Mouse (Mus musculus): ENCODE measurements around the gene Npas1. TPM values are rescaled to one million over a fixed set of nuclear protein-coding genes. Genes with fewer than 3 reads are reported as not detected.

Npas1 gene
- polyA plus RNA-seq (2015; fragmentation: Nextera tagmentation; extraction: Ambion mirVana): 0.13 and 0.16 TPM in 2 replicates

DNA sequence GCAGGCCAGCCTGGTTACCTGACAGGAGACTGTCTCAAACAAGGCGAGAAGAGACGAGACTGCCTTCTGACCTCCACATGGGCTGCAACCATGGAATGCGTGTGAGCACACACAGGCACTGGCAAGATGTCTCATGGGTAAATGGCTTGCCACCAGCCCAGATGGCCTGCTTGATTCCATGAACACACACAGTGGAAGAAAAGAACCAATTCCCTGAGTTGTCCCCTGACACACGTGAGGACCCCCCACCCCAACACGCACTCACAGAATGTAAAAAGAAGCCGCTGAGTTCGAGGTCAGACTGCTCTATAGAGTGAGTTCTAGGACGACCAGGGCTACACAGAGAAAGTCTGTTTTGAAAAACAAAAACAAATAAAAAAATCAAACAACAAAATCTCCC lies at the start of gene Npas1:
TSS of gene Npas1 (minus strand) at position 101 of the 400 bp plus-strand sequence.
- Histone ChIP-seq H3K9me3 (replicated peaks) (no peaks in the 10 kb centered on the region), H3K4me2 (peak within 1 kb of the TSS; percentile 56), H3K27ac (no peak within 1 kb of the TSS), H3K4me1 (replicated peaks) (peaks cover 23% of the 10 kb centered on the region), H3K36me3 (no peaks in the 10 kb centered on the region), H3K27me3 (peaks cover 56% of the 10 kb centered on the region), H3K4me3 (replicated peaks) (peak within 1 kb of the TSS; percentile 28), H3K9ac (no peak within 1 kb of the TSS)
- 71% methylated on average over 8 of the region's 8 CpGs for WGBS (ENCODE audit: insufficient replicate concordance)
- ATAC-seq (ENCODE audit: low read depth) (no peak), DNase-seq (no peak)

DNA sequence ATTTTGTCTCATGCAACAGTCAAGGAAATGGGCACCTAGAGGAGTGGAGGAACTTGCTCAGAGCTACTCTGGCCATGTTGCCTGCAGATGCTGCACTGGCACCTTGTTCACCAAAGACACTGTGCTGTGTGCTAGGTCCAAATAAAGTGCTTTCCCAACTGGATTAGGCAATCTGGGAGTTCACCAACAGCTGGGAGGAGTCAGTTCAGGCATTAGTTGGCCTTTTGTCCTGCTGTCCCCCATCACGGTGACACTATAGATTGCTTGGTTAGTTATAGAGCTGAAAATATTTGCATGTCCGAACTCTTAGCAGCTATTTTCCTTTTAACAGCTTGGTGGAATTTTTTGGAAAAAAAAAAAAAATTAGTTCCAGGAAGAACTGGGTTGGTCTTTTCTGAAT lies 48.5 kb upstream of the Npas1 start:
- no peak for DNase-seq

GRCm38 (mm10) chr7:16525448-16525847 lies 47.9 kb upstream of the Npas1 start:
- Histone ChIP-seq H3K4me3 (replicated peaks) (no peak overlapping the region), H3K27ac (no peak overlapping the region), H3K36me3 (0 out of 2 replicates have a peak, but pooled peaks cover 7% of the 10 kb centered on the region), H3K27me3 (no peaks in the 10 kb centered on the region), H3K9me3 (replicated peaks) (no peaks in the 10 kb centered on the region), H3K4me2 (no peak overlapping the region), H3K4me1 (replicated peaks) (no peaks in the 10 kb centered on the region), H3K9ac (no peak overlapping the region)
- no peak for ATAC-seq (ENCODE audit: low read depth)
- DNase-seq: no peak
- 71% methylated on average over 3 of the region's 3 CpGs for WGBS (ENCODE audit: insufficient replicate concordance)

More for the DNA sequence above, 48.5 kb upstream of the Npas1 start:
- 0 out of 2 replicates have a peak, but pooled peaks cover 7% of the 10 kb centered on the region for H3K36me3 ChIP-seq
- H3K9me3 ChIP-seq (replicated peaks): no peaks in the 10 kb centered on the region
- no peaks in the 10 kb centered on the region for H3K4me1 ChIP-seq (replicated peaks)
- H3K27me3 ChIP-seq: no peaks in the 10 kb centered on the region
- WGBS (ENCODE audit: insufficient replicate concordance): 80% methylated on average over 2 of the region's 2 CpGs
- H3K9ac ChIP-seq: no peak overlapping the region
- H3K4me2 ChIP-seq: no peak overlapping the region
- peak; percentile 58; the same call in 1 of the 2 replicates for ATAC-seq (ENCODE audit: low read depth)
- H3K4me3 ChIP-seq (replicated peaks): no peak overlapping the region
- H3K27ac ChIP-seq: no peak overlapping the region

GRCm38 (mm10) chr7:16524308-16524707 lies 46.8 kb upstream of the Npas1 start:
- H3K9me3 ChIP-seq (replicated peaks): no peaks in the 10 kb centered on the region
- H3K9ac ChIP-seq: no peak overlapping the region
- no peak for DNase-seq
- no peak overlapping the region for H3K4me3 ChIP-seq (replicated peaks)
- no peak for ATAC-seq (ENCODE audit: low read depth)
- 69% methylated on average over 2 of the region's 2 CpGs for WGBS (ENCODE audit: insufficient replicate concordance)
- H3K27ac ChIP-seq: no peak overlapping the region
- no peak overlapping the region for H3K4me2 ChIP-seq
- no peaks in the 10 kb centered on the region for H3K27me3 ChIP-seq
- 0 out of 2 replicates have a peak, but pooled peaks cover 7% of the 10 kb centered on the region for H3K36me3 ChIP-seq
- H3K4me1 ChIP-seq (replicated peaks): 0 out of 2 replicates have a peak, but pooled peaks cover 2% of the 10 kb centered on the region

GRCm38 (mm10) chr7:16519310-16519709 lies 41.8 kb upstream of the Npas1 start:
- H3K27me3 ChIP-seq: no peaks in the 10 kb centered on the region

GRCm38 (mm10) chr7:16517198-16517597 lies 39.7 kb upstream of the Npas1 start:
- H3K27me3 ChIP-seq: no peaks in the 10 kb centered on the region
- ATAC-seq (ENCODE audit: low read depth) (no peak), DNase-seq (no peak)
- 75% methylated on average over 5 of the region's 5 CpGs for WGBS (ENCODE audit: insufficient replicate concordance)
- H3K4me1 ChIP-seq (replicated peaks): 0 out of 2 replicates have a peak, but pooled peaks cover 2% of the 10 kb centered on the region
- no peak overlapping the region for H3K9ac ChIP-seq
- H3K9me3 ChIP-seq (replicated peaks): no peaks in the 10 kb centered on the region
- no peak overlapping the region for H3K27ac ChIP-seq
- no peak overlapping the region for H3K4me3 ChIP-seq (replicated peaks)
- no peak overlapping the region for H3K4me2 ChIP-seq
- H3K36me3 ChIP-seq: 0 out of 2 replicates have a peak, but pooled peaks cover under 1% of the 10 kb centered on the region

More at GRCm38 (mm10) chr7:16519310-16519709, 41.8 kb upstream of the Npas1 start:
- Histone ChIP-seq H3K4me2 (no peak overlapping the region), H3K27ac (no peak overlapping the region), H3K36me3 (0 out of 2 replicates have a peak, but pooled peaks cover 7% of the 10 kb centered on the region), H3K4me1 (replicated peaks) (0 out of 2 replicates have a peak, but pooled peaks cover 2% of the 10 kb centered on the region), H3K9ac (no peak overlapping the region), H3K4me3 (replicated peaks) (no peak overlapping the region), H3K9me3 (replicated peaks) (no peaks in the 10 kb centered on the region)
- no peak for ATAC-seq (ENCODE audit: low read depth)
- no peak for DNase-seq
- WGBS (ENCODE audit: insufficient replicate concordance): 75% methylated on average over 2 of the region's 2 CpGs

DNA sequence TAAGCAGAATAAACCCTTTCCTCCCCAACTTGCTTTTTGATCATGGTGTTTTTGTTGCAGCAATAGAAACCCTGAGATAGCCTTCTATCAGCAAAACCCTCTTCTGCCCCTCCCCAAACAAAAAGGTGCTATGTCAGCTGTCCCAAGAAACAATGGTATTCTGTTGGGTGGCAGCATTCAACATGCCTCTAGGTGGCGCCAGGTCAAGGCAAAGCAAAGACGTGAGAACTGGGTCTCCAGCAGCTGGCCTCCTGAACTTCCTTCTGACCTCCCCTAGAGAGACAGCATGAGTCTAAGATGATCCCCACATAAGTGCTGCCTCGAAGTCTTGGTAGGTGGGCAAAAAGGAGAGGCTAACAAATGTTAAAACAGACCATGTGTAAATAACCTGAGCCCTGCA lies 29.8 kb upstream of the Npas1 start:
- Histone ChIP-seq H3K4me1 (replicated peaks) (peaks cover 9% of the 10 kb centered on the region; the same call in 1 of the 2 replicates), H3K9ac (no peak overlapping the region), H3K36me3 (peaks cover 14% of the 10 kb centered on the region; the same call in 1 of the 2 replicates), H3K27me3 (no peaks in the 10 kb centered on the region), H3K27ac (no peak overlapping the region), H3K4me3 (replicated peaks) (no peak overlapping the region), H3K9me3 (replicated peaks) (no peaks in the 10 kb centered on the region), H3K4me2 (no peak overlapping the region)
- ATAC-seq (ENCODE audit: low read depth) (no peak), DNase-seq (peak; percentile 15)
- WGBS (ENCODE audit: insufficient replicate concordance): 7% methylated on average over 3 of the region's 3 CpGs

- Histone ChIP-seq H3K9ac (no peak overlapping the region), H3K4me3 (replicated peaks) (no peak overlapping the region), H3K27ac (no peak overlapping the region), H3K27me3 (no peaks in the 10 kb centered on the region), H3K9me3 (replicated peaks) (no peaks in the 10 kb centered on the region), H3K36me3 (peaks cover 11% of the 10 kb centered on the region; the same call in 1 of the 2 replicates), H3K4me1 (replicated peaks) (peaks cover 9% of the 10 kb centered on the region; the same call in 1 of the 2 replicates), H3K4me2 (no peak overlapping the region)
- 61% methylated on average over 3 of the region's 3 CpGs for WGBS (ENCODE audit: insufficient replicate concordance)
- no peak for DNase-seq
- ATAC-seq (ENCODE audit: low read depth): 0 out of 2 replicates have a peak, but pooled peaks have one; percentile 4
Observed at GRCm38 (mm10) chr7:16505226-16505593, 27.7 kb upstream of the Npas1 start.

- Histone ChIP-seq H3K4me3 (replicated peaks) (no peak overlapping the region), H3K4me1 (replicated peaks) (peaks cover 9% of the 10 kb centered on the region; the same call in 1 of the 2 replicates), H3K36me3 (peaks cover 11% of the 10 kb centered on the region; the same call in 1 of the 2 replicates), H3K9me3 (replicated peaks) (no peaks in the 10 kb centered on the region), H3K9ac (no peak overlapping the region), H3K4me2 (no peak overlapping the region), H3K27me3 (no peaks in the 10 kb centered on the region), H3K27ac (peak overlapping the region; percentile 59)
- 75% methylated on average over 2 of the region's 2 CpGs for WGBS (ENCODE audit: insufficient replicate concordance)
- peak; percentile 77 for ATAC-seq (ENCODE audit: low read depth)
- DNase-seq: no peak
Observed at GRCm38 (mm10) chr7:16504573-16505225, 27.2 kb upstream of the Npas1 start.

GRCm38 (mm10) chr7:16501571-16501970 lies 24.0 kb upstream of the Npas1 start:
- 72% methylated on average over 4 of the region's 4 CpGs for WGBS (ENCODE audit: insufficient replicate concordance)
- no peak overlapping the region for H3K27ac ChIP-seq
- no peak for ATAC-seq (ENCODE audit: low read depth)
- peaks cover 9% of the 10 kb centered on the region; the same call in 1 of the 2 replicates for H3K4me1 ChIP-seq (replicated peaks)
- H3K9me3 ChIP-seq (replicated peaks): no peaks in the 10 kb centered on the region
- H3K9ac ChIP-seq: no peak overlapping the region
- DNase-seq: no peak
- peaks cover 31% of the 10 kb centered on the region for H3K36me3 ChIP-seq
- no peak overlapping the region for H3K4me2 ChIP-seq
- H3K27me3 ChIP-seq: no peaks in the 10 kb centered on the region
- no peak overlapping the region for H3K4me3 ChIP-seq (replicated peaks)

- Histone ChIP-seq H3K27me3 (no peaks in the 10 kb centered on the region), H3K36me3 (peaks cover 36% of the 10 kb centered on the region), H3K4me3 (replicated peaks) (no peak overlapping the region), H3K4me1 (replicated peaks) (0 out of 2 replicates have a peak, but pooled peaks cover 3% of the 10 kb centered on the region), H3K27ac (no peak overlapping the region), H3K9me3 (replicated peaks) (no peaks in the 10 kb centered on the region), H3K4me2 (no peak overlapping the region), H3K9ac (no peak overlapping the region)
- 71% methylated on average over 6 of the region's 6 CpGs for WGBS (ENCODE audit: insufficient replicate concordance)
- DNase-seq (no peak), ATAC-seq (ENCODE audit: low read depth) (no peak)
Observed at GRCm38 (mm10) chr7:16499671-16500104, 22.2 kb upstream of the Npas1 start.

Data from liver, embryonic 13.5 days (tissue).